Mouse (Mus musculus) thymus, adult 2 months (tissue): ENCODE results near the gene Znrf3. TPM values are rescaled to one million over a fixed set of nuclear protein-coding genes. Genes with fewer than 3 reads are reported as not detected.

ENCODE experiments used
- DNase-seq: peaks from one replicate; pipeline ENCODE4 v3.0.0; 2021
- H3K27ac ChIP-seq: fragments of 200-500 bp; 2 replicates; pipeline ENCODE4 v1.5.1; 2012; ENCODE audit warnings: low read length, control low read depth; ENCODE audit not compliant: control insufficient read depth, insufficient read depth
- H3K27me3 ChIP-seq: fragments of 200-500 bp; 2 replicates; pipeline ENCODE4 v1.6.1; 2012; ENCODE audit warnings: mild to moderate bottlenecking, low read length, moderate library complexity, mixed read lengths; ENCODE audit not compliant: control insufficient read depth, insufficient read depth
- H3K36me3 ChIP-seq: fragments of 200-500 bp; 2 replicates; pipeline ENCODE4 v1.6.1; 2012; ENCODE audit warnings: mild to moderate bottlenecking, low read length, moderate library complexity; ENCODE audit not compliant: control insufficient read depth, insufficient read depth
- H3K4me1 ChIP-seq: fragments of 200-500 bp; replicated peaks from 2 replicates; pipeline ENCODE4 v1.6.1; 2012; ENCODE audit warnings: low read length; ENCODE audit not compliant: control insufficient read depth, insufficient read depth
- H3K4me3 ChIP-seq: fragments of 200-500 bp; 2 replicates; pipeline ENCODE4 v1.5.1; 2012; ENCODE audit warnings: mild to moderate bottlenecking, low read length, control low read depth, moderate library complexity; ENCODE audit not compliant: control insufficient read depth, insufficient read depth
- CTCF ChIP-seq: fragments of 200-500 bp; IDR thresholded peaks from 2 replicates; pipeline ENCODE4 v1.5.1; 2012; ENCODE audit warnings: mild to moderate bottlenecking, control low read depth, low read length, moderate library complexity, borderline replicate concordance; ENCODE audit not compliant: control insufficient read depth, poor library complexity, insufficient read depth; ENCODE audit errors: extremely low read depth
- POLR2A ChIP-seq: fragments of 200-500 bp; IDR thresholded peaks from 2 replicates; pipeline ENCODE4 v1.6.1; 2012; ENCODE audit warnings: mild to moderate bottlenecking, low read length, control low read depth, moderate library complexity; ENCODE audit not compliant: control insufficient read depth, poor library complexity, insufficient read depth; ENCODE audit errors: extremely low read depth
- WGBS: fragments of 180-500 bp; shearing (Covaris S2); methylation state at CpG from one replicate; pipeline ENCODE4 v1.1.7; 2018; 5-methylcytosine and 5-hydroxymethylcytosine counted together
- polyA plus RNA-seq: library from polyadenylated mRNA; depleted of rRNA; stranded (reverse); fragments of >200 nt; gene quantifications from 2 replicates; pipeline ENCODE4 v1.2.3, GENCODE M21; 2012

The Znrf3 gene
- polyA plus RNA-seq, 1 experiment = 17.3 TPM

DNA sequence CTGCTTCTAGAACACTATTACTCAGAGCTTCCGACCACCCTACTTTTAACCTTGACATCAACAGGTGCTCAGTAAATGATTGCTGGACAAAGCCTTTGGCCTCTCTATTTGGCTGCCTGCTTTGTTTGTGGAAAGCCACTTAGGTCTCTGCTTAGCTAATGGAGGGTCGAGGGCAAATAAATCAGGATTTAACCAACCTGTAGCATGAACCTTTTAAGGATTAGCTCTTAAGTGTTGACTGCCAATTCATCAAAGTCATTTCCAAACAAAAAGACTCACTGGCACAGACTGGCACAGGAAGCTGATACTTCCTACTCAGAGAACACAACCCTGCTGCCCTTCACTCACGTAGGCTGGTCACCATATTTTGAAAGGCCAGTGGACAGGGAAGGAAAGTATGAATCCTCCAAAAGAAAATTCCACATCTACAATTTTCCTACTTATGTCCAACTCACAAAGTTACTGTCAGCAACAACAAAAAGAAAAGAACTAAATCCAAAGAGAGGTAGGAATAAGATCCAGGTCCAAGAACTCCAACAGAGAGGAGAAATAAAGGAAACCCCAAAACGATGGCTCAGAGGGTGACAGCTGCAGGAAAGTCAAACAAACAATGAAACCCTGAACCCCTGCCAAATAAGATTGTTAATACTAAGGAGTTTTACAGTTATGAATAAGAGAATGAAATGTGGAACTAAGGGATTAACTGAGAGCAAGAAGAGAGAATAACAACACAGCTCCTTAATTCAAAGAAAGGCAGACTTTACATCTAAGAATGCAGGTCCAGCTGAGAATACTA, 97.6 kb downstream of the Znrf3 start:
- WGBS = 82% methylated on average over 4 of the region's 4 CpGs
- TF ChIP-seq CTCF (no peak), POLR2A (no peak)
- DNase-seq = no peak
- H3K27ac ChIP-seq = no peak overlapping the region
- no peaks in the 10 kb centered on the region for H3K27me3 ChIP-seq
- no peaks in the 10 kb centered on the region for H3K36me3 ChIP-seq
- H3K4me3 ChIP-seq = no peak overlapping the region
- H3K4me1 ChIP-seq = peaks cover 2% of the 10 kb centered on the region; the same call in 1 of the 2 replicates

DNA sequence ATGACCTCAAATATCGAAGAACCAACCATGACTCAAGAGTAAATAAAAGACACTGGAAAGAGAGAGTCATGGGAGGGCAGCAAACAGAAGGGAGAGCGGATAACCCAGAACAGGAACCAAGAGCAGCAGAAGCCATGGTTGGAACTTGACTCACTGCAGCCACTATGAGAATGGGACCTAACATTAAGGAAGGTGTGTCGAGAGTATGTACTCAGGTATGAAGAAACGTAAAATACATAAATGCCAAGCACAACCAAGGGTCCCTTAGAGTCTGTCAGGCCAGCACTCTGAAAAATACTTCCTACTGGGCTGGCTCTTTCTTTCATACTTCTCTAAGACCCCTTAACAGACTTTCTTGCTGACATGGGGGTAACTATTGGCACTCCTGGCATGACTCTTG, 100.9 kb downstream of the Znrf3 start:
- Histone ChIP-seq H3K4me3 (no peak overlapping the region), H3K4me1 (peaks cover 2% of the 10 kb centered on the region; the same call in 1 of the 2 replicates), H3K36me3 (no peaks in the 10 kb centered on the region), H3K27ac (no peak overlapping the region), H3K27me3 (no peaks in the 10 kb centered on the region)
- no peak for DNase-seq
- TF ChIP-seq CTCF (no peak), POLR2A (no peak)
- WGBS = 97% methylated on average over 4 of the region's 4 CpGs

DNA sequence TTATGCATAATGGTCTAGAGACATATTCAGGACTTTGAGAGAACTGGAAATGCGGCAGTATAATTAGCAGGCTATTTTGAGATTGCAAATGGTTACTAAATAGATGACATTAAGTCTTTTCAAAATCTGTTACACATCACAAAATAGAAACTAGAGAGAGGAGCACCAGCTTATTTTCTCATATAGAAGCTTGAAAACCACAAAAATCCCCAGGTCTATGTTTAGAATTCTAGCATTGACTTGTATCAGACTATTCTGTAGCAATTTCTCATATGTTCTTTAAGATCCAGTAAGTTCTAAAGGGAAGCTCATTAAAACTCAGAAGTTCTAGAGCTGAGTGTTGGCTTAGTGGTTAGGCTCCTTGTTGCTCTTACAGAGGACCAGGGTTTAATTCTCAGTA, 104.9 kb downstream of the Znrf3 start:
- DNase-seq = no peak
- Histone ChIP-seq H3K36me3 (no peaks in the 10 kb centered on the region), H3K27me3 (no peaks in the 10 kb centered on the region), H3K4me1 (no peaks in the 10 kb centered on the region), H3K27ac (no peak overlapping the region), H3K4me3 (no peak overlapping the region)
- 98% methylated on average over 1 of the region's 1 CpGs for WGBS
- TF ChIP-seq POLR2A = no peak
- TF ChIP-seq CTCF = no peak

DNA sequence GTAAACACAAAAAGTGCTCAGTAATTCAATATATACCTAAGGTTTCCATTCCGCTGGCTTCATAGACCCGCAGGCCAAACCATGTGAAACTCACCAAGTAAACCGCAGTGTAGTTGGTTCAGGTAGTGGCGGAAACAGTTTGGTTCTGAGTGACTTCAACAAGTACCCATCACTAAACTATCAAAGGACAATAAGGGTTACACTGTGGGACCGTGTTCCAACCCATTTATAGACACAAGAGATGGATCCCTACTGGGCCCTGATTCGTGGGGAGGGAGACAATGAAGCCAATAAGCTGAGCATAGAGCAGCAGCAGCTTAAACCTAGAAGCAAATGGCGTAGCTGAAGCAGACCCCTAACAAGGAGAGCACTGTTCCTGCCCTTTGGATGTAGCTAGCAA, 107.8 kb downstream of the Znrf3 start:
- no peak for DNase-seq
- H3K36me3 ChIP-seq = no peaks in the 10 kb centered on the region
- no peak overlapping the region for H3K27ac ChIP-seq
- no peaks in the 10 kb centered on the region for H3K27me3 ChIP-seq
- H3K4me1 ChIP-seq = no peaks in the 10 kb centered on the region
- H3K4me3 ChIP-seq = no peak overlapping the region
- TF ChIP-seq POLR2A = no peak
- no peak for TF ChIP-seq CTCF
- 98% methylated on average over 7 of the region's 7 CpGs for WGBS

DNA sequence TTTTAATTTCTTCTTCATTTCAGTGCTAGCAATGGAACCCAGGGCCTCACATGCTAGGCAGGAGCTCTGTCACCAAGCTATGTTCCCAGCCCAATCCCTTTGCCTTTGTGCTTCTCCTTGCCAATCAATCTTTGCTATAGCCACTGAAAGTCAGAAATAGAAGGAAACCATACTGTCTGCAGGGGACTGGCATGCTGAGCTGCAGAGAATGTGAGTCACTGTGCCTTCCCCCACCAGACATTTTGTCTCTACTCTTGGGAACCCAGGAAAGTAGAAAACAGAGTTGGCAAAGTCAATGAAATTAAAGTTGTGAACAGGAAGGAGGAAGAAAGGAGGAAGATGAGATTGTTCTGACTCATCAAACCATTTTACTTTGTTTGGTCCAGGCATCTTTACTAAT, 108.4 kb downstream of the Znrf3 start:
- no peaks in the 10 kb centered on the region for H3K36me3 ChIP-seq
- no peaks in the 10 kb centered on the region for H3K4me1 ChIP-seq
- H3K27me3 ChIP-seq = no peaks in the 10 kb centered on the region
- no peak overlapping the region for H3K27ac ChIP-seq
- DNase-seq = no peak
- no peak for TF ChIP-seq CTCF
- no peak for TF ChIP-seq POLR2A
- H3K4me3 ChIP-seq = no peak overlapping the region

DNA sequence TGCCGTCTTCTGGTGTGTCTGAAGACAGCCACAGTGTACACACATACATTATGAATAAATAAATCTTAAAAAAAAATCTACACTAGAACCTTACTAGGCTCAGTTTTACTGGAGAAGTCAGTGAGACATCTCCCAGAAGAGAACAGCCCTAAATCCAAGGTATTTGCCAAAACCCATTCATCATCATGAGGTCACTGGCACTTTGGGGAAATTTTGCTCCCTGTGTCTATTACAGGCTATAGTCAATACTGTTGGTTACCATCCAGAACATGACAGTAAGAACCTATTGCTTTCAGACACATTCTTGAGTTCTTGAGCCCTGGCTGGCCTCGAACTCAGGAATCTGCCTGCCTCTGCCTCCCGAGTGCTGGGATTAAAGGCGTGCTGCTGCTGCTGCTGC, 113.8 kb downstream of the Znrf3 start:
- no peaks in the 10 kb centered on the region for H3K36me3 ChIP-seq
- WGBS = 97% methylated on average over 4 of the region's 4 CpGs

DNA sequence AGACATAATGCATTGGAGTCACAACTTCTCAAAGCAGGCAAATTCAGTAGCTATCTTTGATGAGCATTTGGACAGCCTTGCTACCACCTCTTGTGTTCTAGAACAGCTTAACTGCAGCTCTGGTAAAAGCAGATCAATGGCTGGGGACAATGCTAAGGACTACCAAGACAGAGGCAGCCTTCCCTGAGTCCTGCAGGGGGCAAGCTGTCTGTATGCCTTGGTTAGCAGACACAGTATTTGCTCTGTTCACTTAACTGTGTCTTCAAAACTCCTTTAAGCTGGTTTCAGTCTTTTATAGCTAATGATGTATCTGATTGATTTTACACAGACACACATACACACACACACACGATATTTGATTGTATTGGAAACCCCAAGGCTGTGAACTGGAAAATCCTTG, 117.0 kb downstream of the Znrf3 start:
- Histone ChIP-seq H3K4me1 (no peaks in the 10 kb centered on the region), H3K27ac (no peak overlapping the region), H3K4me3 (no peak overlapping the region), H3K27me3 (no peaks in the 10 kb centered on the region), H3K36me3 (no peaks in the 10 kb centered on the region)
- no peak for DNase-seq
- 100% methylated on average over 1 of the region's 1 CpGs for WGBS
- TF ChIP-seq CTCF (no peak), POLR2A (no peak)

More for the DNA sequence above, 113.8 kb downstream of the Znrf3 start:
- H3K27ac ChIP-seq = no peak overlapping the region
- H3K27me3 ChIP-seq = no peaks in the 10 kb centered on the region
- H3K4me3 ChIP-seq = no peak overlapping the region
- TF ChIP-seq POLR2A (no peak), CTCF (no peak)
- no peak for DNase-seq
- H3K4me1 ChIP-seq = no peaks in the 10 kb centered on the region
